Mouse (Mus musculus) left cerebral cortex, adult 11 months (tissue): ENCODE data around the gene Lrwd1.
"Not testable (repeated sequence)": the region's sequence is repeated elsewhere in the genome, so short reads cannot be mapped to it uniquely, and the experiment has no call there.

Source experiments
- DNase-seq: peaks from one replicate; pipeline ENCODE4 v3.0.0; 2022; ENCODE audit warnings: low spot score

Gene Lrwd1

GRCm38 (mm10) chr5:136135571-136136291 is at the start of gene Lrwd1, which contains the start of gene Alkbh4:
Gene Lrwd1 (minus strand): TSS chr5:136136074.
Gene Alkbh4 (plus strand): TSS chr5:136136146.
- DNase-seq: peak; percentile 92

GRCm38 (mm10) chr5:136183766-136184165 is 47.9 kb upstream of the Lrwd1 start:
- DNase-seq: no peak

- no peak for DNase-seq
Measured at GRCm38 (mm10) chr5:136182830-136183229, 47.0 kb upstream of the Lrwd1 start.

- DNase-seq: no peak
Measured at GRCm38 (mm10) chr5:136182049-136182448, 46.2 kb upstream of the Lrwd1 start.

- no peak for DNase-seq
Measured at GRCm38 (mm10) chr5:136181197-136181596, 45.3 kb upstream of the Lrwd1 start.

- no peak for DNase-seq
Measured at GRCm38 (mm10) chr5:136179594-136179993, 43.7 kb upstream of the Lrwd1 start.

GRCm38 (mm10) chr5:136173606-136174463 is 38.0 kb upstream of the Lrwd1 start:
- no peak for DNase-seq

GRCm38 (mm10) chr5:136172939-136173338 is 37.1 kb upstream of the Lrwd1 start:
- no peak for DNase-seq

GRCm38 (mm10) chr5:136171363-136172341 is 35.8 kb upstream of the Lrwd1 start:
- DNase-seq: no peak

GRCm38 (mm10) chr5:136170512-136171362 is 34.9 kb upstream of the Lrwd1 start, which contains the start of gene Orai2:
Gene Orai2 (minus strand): TSS chr5:136170713.
- peak; percentile 85 for DNase-seq

- DNase-seq: peak; percentile 30
Measured at GRCm38 (mm10) chr5:136169626-136170511, 34.0 kb upstream of the Lrwd1 start.

- no peak for DNase-seq
Measured at GRCm38 (mm10) chr5:136168071-136168470, 32.2 kb upstream of the Lrwd1 start.

- DNase-seq: no peak
Measured at GRCm38 (mm10) chr5:136167296-136167695, 31.4 kb upstream of the Lrwd1 start.

- DNase-seq: no peak
Measured at GRCm38 (mm10) chr5:136165246-136165645, 29.4 kb upstream of the Lrwd1 start.

- DNase-seq: no peak
Measured at GRCm38 (mm10) chr5:136163807-136164474, 28.1 kb upstream of the Lrwd1 start.

- DNase-seq: not testable (repeated sequence)
Measured at GRCm38 (mm10) chr5:136160084-136160483, 24.2 kb upstream of the Lrwd1 start.

- DNase-seq: no peak
Measured at GRCm38 (mm10) chr5:136155399-136155798, 19.5 kb upstream of the Lrwd1 start.

- no peak for DNase-seq
Measured at GRCm38 (mm10) chr5:136152365-136152764, 16.5 kb upstream of the Lrwd1 start.

GRCm38 (mm10) chr5:136149134-136149576 is 13.3 kb upstream of the Lrwd1 start:
- DNase-seq: not testable (repeated sequence)
